Mouse (Mus musculus) T-helper 17 cell (primary cell): ENCODE data around the gene Lmod3.

Experiments used
- in situ Hi-C, 2 experiments: fragments of 300-600 bp; cut with MboI, MseI; formaldehyde crosslinking; loops; 1 replicate in 1 of 2; 2 replicates in 1 of 2; pipeline ENCODE4 v1.15.1; 2025; ENCODE audit warnings: high pct_unique_total_duplicates in 2 of 2

Gene Lmod3

GRCm38 (mm10) chr6:97252711-97253221, at the start of gene Lmod3:
TSS of gene Lmod3 (minus strand) at chr6:97252759.
- in situ Hi-C loops = loop anchor here (5.0 to 25.0 kb wide), 4 partner anchors 165 to 490 kb away; no protein-coding TSS in a partner anchor

- in situ Hi-C loops = no loop called here
These were observed 49.7 kb upstream of the Lmod3 start for GRCm38 (mm10) chr6:97302303-97302702.

GRCm38 (mm10) chr6:97300659-97301058, 48.1 kb upstream of the Lmod3 start:
- in situ Hi-C loops = no loop called here

- in situ Hi-C loops = no loop called here
These were observed 47.6 kb upstream of the Lmod3 start for GRCm38 (mm10) chr6:97300180-97300579.

DNA sequence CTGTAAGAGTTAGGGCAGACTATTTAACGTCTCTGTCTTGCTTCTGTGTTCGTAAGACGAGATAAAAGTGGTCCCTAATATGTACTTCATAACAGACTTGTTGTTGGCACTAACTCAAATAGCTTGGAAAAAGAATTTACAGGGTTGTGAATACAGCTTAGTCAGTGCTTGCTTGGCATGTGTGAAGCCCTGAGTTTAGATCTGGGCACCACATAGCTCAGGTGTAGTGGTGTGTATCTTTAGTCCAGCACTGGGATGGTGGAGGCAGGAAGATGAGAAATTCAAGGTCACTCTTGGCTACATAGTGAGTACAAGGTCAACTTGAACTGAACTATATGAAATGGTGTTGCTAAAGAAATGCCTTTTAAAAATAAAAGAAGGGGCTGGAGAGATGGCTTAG, 44.6 kb upstream of the Lmod3 start:
- in situ Hi-C loops = no loop called here

GRCm38 (mm10) chr6:97295866-97296527, 43.4 kb upstream of the Lmod3 start:
- in situ Hi-C loops = no loop called here

GRCm38 (mm10) chr6:97295416-97295815, 42.9 kb upstream of the Lmod3 start:
- in situ Hi-C loops = no loop called here

DNA sequence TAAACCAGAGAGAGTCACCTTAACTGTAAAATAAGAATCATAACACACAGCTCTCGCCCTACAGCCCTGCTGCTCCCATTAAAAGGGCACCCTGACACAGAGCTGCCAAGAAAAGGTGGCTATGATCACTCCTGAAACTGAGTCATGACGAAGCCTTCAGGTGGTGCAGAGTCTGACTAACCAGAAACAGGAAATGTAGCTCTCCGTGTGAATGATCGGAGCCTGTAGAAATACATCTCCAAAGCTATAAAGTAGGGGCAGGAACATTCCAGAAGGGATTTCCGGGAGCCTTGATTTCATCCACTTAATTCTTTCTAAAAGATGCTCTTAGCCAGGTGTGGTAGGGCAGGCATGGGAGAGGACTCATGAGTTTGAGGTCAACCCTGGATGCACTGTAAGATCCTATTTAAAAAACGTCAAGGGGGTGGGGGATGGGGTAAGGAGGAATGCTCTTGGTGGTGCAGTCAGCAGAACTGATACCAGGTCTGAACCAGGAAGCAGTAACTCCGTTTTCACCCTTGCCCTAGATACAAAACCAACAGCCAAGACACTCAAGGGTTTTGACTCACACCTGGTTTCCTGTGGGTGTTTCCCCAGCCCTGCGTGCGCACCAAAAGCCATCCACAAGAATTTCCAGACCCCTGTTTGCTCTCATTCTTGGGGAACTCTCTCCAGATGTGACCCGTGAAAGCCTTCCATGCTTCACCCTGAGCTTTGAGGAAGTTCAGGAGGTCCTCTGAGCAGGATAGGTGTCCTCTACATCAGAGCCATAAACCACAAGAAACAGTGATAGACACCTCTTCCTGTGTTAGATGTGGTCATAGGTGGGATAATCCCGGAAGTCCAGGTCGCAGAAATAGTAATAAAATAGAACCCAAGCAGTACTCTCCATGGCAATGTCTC, 41.4 kb upstream of the Lmod3 start:
- in situ Hi-C loops = no loop called here

- in situ Hi-C loops = no loop called here
These were observed 40.3 kb upstream of the Lmod3 start for GRCm38 (mm10) chr6:97292894-97293293.

GRCm38 (mm10) chr6:97292096-97292495, 39.5 kb upstream of the Lmod3 start:
- in situ Hi-C loops = no loop called here

- in situ Hi-C loops = no loop called here
These were observed 38.8 kb upstream of the Lmod3 start for GRCm38 (mm10) chr6:97291159-97291908.

GRCm38 (mm10) chr6:97290687-97291086, 38.1 kb upstream of the Lmod3 start:
- in situ Hi-C loops = no loop called here

DNA sequence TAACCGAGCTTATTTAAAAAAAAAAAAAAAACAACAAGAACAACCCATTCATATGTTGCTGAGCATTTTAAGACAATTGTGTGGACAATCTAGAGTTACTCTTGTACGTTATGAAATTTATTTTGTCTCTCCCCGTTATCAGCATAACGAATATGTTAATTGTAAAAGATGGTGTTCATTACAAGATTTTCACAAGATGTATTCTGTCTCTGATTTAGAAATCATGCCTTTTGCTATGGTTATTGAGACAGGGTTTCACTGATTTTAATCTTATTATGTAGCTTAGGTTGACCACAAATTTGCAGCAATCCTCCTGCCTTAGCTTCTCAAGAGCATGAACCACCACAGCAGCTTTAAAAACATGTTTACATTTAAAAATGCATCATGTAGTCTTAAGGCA, 37.3 kb upstream of the Lmod3 start:
- in situ Hi-C loops = no loop called here

GRCm38 (mm10) chr6:97289316-97289820, 36.8 kb upstream of the Lmod3 start:
- in situ Hi-C loops = no loop called here

DNA sequence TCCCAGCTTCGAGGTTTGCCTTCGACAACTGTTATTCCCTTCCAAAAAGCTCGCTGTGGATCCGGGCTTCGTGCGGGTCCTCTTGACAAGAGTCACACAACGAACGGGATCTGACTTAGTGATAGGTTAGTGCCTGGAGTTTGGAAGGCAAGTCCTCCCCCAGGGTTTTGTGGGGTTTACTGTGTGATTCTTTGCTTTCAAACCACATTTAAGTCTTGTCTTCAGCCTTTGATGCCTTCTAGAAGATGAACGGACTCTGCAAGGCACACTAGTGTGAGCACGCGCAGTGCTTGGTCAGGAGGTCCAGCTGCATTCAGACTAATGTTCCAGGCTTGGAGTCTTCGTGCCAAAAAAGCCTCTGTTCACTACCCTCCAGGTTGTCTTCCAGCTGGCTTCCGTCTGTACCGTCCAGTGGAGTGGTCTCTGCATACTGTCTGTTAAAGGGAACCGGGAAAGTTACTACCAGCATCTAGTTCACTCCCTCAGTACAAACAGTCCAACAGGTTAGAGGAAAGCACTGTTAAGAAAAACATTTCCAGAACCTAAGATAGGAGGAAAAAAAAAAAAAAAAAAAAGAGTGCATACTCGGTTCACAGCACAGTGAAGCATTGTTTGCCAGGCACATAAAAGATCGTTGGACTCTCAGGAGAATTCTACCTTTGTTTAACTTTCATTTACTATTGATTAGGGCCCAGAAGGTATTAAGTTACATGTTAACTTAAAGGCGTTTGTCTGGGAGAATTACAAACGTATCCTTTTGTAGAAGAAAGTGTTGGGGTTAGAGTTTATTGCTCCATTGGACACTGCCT, 35.7 kb upstream of the Lmod3 start:
- in situ Hi-C loops = no loop called here

DNA sequence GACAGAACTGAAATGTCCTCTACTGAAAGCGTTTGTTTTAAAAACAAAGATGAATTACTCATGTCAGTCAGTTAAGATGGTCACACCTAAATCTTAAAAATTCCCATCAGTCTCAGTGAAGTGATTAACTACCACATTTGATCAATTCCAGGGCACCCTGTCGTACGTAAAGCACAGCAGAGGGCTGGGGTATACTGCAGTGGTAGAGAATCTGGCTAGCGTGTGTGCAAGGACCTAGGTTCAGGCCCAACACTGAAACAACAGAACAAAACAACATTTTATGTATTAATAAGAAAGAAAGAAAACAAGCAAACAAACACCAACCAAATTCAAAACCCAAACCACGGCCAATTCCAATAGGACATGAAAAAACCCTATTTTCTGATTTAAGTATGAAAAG, 33.8 kb upstream of the Lmod3 start:
- in situ Hi-C loops = no loop called here

DNA sequence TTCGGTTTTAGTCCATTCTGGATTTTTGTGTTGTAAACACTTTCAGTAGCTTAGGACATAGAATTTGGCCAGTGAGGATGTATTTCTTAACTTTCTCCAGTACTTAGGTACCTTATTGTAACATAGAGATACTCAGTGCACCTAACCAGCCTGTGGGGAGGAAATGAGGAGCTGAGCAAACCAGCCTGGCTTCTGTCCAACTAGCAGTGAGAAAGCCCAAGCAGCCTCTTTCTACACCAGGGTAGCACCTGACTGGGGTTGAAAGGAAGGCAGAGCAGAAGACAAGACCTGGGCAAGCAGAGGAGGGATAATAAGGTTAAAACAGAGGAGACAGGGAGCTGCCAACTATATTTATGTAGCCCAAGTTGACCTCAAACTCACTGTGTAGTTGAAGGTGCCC, 31.1 kb upstream of the Lmod3 start:
- in situ Hi-C loops = loop anchor here in 1 of 2 experiments (5.0 kb wide), 1 partner anchor 34 kb away; no protein-coding TSS in a partner anchor

DNA sequence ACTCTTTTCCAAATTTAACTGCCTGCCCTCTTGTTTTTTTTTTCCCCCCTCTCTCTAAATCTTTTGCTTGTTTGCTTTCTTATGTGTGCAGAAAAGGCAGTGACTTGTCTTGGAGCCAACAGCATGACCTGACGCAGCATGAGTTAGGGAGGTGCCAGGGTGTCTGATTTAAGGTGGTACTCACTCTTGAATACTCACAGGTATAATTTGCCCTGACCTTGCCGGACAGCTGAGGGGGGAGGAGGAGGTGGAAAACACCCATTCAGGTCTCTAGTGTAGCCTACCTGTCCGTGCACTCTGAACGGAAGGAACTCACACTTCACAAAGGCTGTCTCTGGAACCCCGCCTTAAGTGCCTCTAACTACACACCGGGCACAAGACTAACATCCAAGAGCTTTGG, 26.3 kb upstream of the Lmod3 start:
- in situ Hi-C loops = loop anchor here in 1 of 2 experiments (5.0 kb wide), 2 partner anchors 43 to 138 kb away; no protein-coding TSS in a partner anchor

DNA sequence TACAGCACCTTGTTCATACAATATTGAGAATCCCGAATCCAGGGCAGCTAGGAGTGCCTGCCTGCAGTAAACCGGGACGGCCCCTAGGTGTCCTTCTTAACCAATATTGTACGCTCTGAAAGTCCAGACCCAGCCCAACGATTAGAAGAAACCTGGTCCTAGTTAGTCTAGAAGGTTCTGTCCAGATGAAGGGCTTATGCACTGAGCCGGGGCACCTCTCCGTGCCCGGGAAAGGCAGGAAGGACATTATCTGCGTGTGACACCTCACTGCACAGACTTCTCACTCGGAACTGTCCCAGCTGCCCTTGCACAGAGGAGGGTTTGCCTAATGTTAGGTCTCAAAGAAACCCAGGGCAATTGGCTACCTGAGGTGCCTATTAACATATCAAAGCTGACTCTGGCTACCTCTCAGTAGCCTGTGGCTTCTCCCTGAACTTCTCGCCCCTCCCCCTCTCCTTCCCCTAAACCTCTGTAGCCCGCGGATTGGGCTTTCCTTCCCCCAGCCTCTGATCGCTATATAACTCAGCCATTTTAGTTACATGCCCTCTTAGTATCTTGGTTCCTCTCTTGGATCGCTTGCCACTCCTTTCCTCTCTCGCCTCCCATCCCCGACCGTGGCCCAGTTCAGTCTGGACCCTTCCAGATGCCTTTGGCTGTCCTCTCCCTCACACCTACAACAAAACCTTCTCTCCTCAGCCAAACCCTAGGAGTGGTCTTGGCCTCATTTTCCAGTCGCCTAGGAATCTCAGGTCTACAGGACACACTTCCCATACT, 25.6 kb upstream of the Lmod3 start:
- in situ Hi-C loops = loop anchor here in 1 of 2 experiments (5.0 kb wide), 2 partner anchors 44 to 139 kb away; no protein-coding TSS in a partner anchor
